Mouse (Mus musculus): ENCODE results near the gene Ubb. TPM values are rescaled to one million over a fixed set of nuclear protein-coding genes. Genes with fewer than 3 reads are reported as not detected.

Gene Ubb
- polyA plus RNA-seq, 1 experiment: 2,384 TPM

DNA sequence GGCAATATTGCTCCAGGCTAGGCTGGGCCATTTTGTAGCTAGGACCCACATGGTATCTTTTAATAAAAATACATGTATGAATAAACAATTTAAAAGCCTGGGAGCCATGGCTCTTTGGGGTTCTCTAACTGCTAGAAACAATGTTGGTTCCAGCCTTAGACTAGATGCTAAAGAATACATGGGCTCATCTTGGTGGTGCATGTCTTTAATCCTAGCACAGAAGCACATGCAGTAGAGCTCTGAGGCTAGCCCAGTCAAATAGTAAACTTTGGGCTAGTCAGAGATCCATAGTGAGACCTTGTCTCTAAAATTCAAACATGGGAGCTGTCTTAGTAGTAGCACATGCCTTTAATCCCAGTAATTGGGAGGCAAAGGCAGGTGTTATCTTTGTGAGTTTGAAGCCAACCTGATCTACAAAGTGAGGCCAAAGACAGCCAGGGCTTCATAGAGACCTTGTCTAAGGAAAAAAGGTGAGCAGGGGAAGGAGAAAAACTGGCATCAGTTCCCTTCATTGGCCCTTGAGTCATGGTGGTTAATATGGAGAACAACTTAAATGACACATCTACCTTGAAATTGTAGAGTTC, 4.1 kb downstream of the Ubb start:
- H3K4me3 ChIP-seq (ENCODE audit: control insufficient read depth, insufficient read depth, low read length): no peak overlapping the region
- H3K27me3 ChIP-seq (ENCODE audit: control insufficient read depth, insufficient read depth, low read length): no peaks in the 10 kb centered on the region
- no peak overlapping the region for H3K27ac ChIP-seq (ENCODE audit: control insufficient read depth, insufficient read depth, low read length)
- H3K4me1 ChIP-seq (replicated peaks; ENCODE audit: control insufficient read depth, insufficient read depth, low read length): peaks cover 7% of the 10 kb centered on the region
- TF ChIP-seq CTCF (IDR thresholded peaks at IDR 0.05; ENCODE audit: borderline replicate concordance, control insufficient read depth, extremely low read depth, insufficient read depth, low read length, poor library complexity): no peak
- TF ChIP-seq POLR2A (IDR thresholded peaks at IDR 0.05; ENCODE audit: control insufficient read depth, extremely low read depth, insufficient read depth, low read length, poor library complexity): no peak
- DNase-seq: no peak
- peaks cover 21% of the 10 kb centered on the region for H3K36me3 ChIP-seq (ENCODE audit: control insufficient read depth, insufficient read depth, low read length)

DNA sequence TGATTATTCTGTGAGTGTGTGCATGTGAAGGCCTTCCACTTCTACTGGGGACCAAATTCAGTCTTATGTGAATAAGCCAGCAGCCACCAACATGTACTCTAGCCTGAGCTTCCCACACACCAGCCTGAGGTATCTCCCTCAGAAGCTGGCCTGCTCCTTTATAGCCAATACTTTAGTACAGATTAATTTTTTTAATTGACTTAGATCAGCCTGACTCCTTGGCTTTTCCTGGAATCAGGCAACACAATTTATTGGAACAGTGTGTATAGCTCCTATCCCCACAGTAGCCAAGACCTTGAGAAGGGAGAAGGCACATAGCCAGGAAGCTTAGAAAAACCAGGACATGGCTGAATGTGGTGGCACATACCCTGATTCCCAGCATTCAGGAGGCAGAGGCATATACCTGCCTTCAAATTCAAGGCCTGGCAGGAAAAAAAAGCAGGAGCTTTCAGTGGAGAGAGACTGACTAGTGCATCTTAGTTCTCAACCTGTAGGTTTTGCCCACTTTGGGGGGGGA, 5.0 kb downstream of the Ubb start:
- peaks cover 12% of the 10 kb centered on the region for H3K4me1 ChIP-seq (replicated peaks; ENCODE audit: control insufficient read depth, insufficient read depth, low read length)
- H3K36me3 ChIP-seq (ENCODE audit: control insufficient read depth, insufficient read depth, low read length): peaks cover 21% of the 10 kb centered on the region
- no peaks in the 10 kb centered on the region for H3K27me3 ChIP-seq (ENCODE audit: control insufficient read depth, insufficient read depth, low read length)
- no peak overlapping the region for H3K4me3 ChIP-seq (ENCODE audit: control insufficient read depth, insufficient read depth, low read length)
- TF ChIP-seq CTCF (IDR thresholded peaks at IDR 0.05; ENCODE audit: borderline replicate concordance, control insufficient read depth, extremely low read depth, insufficient read depth, low read length, poor library complexity) (no peak), POLR2A (IDR thresholded peaks at IDR 0.05; ENCODE audit: control insufficient read depth, extremely low read depth, insufficient read depth, low read length, poor library complexity) (no peak)
- no peak overlapping the region for H3K27ac ChIP-seq (ENCODE audit: control insufficient read depth, insufficient read depth, low read length)
- DNase-seq: no peak

DNA sequence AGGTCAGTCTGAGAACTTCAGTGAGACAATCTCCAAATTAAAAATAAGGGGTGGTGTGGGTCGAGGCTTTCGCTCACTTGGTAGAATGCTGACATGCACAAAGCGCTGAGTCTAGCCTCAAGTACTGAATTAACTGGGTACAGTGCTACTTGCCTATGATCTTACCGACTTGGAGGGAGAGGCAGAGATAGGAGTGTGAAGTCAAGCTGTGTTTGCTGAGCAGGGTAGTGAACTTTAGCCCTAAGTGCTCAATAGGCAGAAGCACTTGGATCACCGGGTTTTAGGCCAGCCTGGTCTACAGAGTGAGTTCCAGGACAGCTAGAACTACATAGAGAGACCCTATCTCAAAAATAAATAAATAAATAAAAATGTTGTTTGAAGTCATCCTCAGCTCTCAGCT, 6.2 kb downstream of the Ubb start:
- Histone ChIP-seq H3K36me3 (ENCODE audit: control insufficient read depth, insufficient read depth, low read length) (peaks cover 21% of the 10 kb centered on the region), H3K27me3 (ENCODE audit: control insufficient read depth, insufficient read depth, low read length) (no peaks in the 10 kb centered on the region), H3K4me3 (ENCODE audit: control insufficient read depth, insufficient read depth, low read length) (no peak overlapping the region), H3K27ac (ENCODE audit: control insufficient read depth, insufficient read depth, low read length) (no peak overlapping the region), H3K4me1 (replicated peaks; ENCODE audit: control insufficient read depth, insufficient read depth, low read length) (peaks cover 12% of the 10 kb centered on the region)
- no peak for DNase-seq
- 84% methylated on average over 5 of the region's 5 CpGs for WGBS
- TF ChIP-seq POLR2A (IDR thresholded peaks at IDR 0.05; ENCODE audit: control insufficient read depth, extremely low read depth, insufficient read depth, low read length, poor library complexity): no peak
- no peak for TF ChIP-seq CTCF (IDR thresholded peaks at IDR 0.05; ENCODE audit: borderline replicate concordance, control insufficient read depth, extremely low read depth, insufficient read depth, low read length, poor library complexity)

DNA sequence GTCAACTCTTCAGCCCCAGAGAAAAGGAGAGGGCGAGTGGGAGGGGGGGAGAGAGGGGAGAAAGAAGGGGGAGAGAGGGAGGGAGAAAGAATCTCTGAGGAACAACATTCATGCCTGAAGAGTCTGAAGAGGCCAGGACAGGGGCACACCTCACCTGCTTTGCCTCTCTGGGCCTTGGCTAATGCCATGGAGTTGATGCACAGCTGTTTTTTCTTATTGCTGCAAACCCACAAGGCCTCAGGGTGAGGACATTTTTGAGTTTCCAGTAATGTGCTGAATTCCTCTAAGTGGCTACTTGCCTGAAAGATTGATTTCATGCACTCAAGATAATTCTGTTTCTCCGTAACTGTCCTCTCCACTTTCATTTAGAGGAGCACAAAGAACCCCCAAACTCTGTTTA, 7.2 kb downstream of the Ubb start:
- H3K4me1 ChIP-seq (replicated peaks; ENCODE audit: control insufficient read depth, insufficient read depth, low read length): peaks cover 12% of the 10 kb centered on the region
- H3K27me3 ChIP-seq (ENCODE audit: control insufficient read depth, insufficient read depth, low read length): no peaks in the 10 kb centered on the region
- TF ChIP-seq CTCF (IDR thresholded peaks at IDR 0.05; ENCODE audit: borderline replicate concordance, control insufficient read depth, extremely low read depth, insufficient read depth, low read length, poor library complexity): no peak
- TF ChIP-seq POLR2A (IDR thresholded peaks at IDR 0.05; ENCODE audit: control insufficient read depth, extremely low read depth, insufficient read depth, low read length, poor library complexity): no peak
- peaks cover 20% of the 10 kb centered on the region for H3K36me3 ChIP-seq (ENCODE audit: control insufficient read depth, insufficient read depth, low read length)
- no peak for DNase-seq
- WGBS: 87% methylated on average over 2 of the region's 2 CpGs
- no peak overlapping the region for H3K27ac ChIP-seq (ENCODE audit: control insufficient read depth, insufficient read depth, low read length)
- H3K4me3 ChIP-seq (ENCODE audit: control insufficient read depth, insufficient read depth, low read length): no peak overlapping the region

DNA sequence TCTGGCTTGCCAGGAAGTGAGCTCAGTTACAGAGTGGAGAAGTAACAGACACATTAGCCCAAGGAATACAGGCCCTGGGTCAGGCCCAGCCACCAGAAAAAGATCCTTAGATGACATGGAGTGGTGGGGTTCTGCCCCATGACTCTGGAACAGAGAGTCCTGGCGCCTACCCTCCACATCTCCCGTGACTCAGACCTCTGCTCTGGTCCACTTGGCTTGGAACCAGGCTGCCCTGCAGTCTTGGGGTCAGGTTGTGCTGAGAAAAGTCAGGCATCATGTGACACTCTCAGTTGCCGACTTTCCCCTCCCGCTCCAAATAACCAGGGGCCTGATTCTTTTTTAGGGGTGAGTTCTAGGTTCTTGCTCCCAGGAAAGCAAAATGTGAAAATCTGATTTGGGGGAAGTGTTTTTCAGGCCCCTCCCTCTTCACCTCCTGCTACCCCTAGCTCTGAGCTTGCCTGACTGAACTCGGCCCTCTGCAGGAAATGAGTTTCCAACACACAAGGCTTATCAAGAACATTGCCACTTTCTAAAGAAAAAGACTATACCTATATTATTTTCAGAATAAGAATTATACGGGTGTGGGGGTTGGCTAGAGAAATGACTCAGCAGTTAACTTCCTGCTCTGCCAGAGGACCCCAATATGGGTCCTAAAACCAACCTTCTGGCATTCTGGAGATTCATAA, 8.1 kb downstream of the Ubb start:
- H3K27me3 ChIP-seq (ENCODE audit: control insufficient read depth, insufficient read depth, low read length): no peaks in the 10 kb centered on the region
- peaks cover 12% of the 10 kb centered on the region for H3K4me1 ChIP-seq (replicated peaks; ENCODE audit: control insufficient read depth, insufficient read depth, low read length)
- TF ChIP-seq CTCF (IDR thresholded peaks at IDR 0.05; ENCODE audit: borderline replicate concordance, control insufficient read depth, extremely low read depth, insufficient read depth, low read length, poor library complexity) (no peak), POLR2A (IDR thresholded peaks at IDR 0.05; ENCODE audit: control insufficient read depth, extremely low read depth, insufficient read depth, low read length, poor library complexity) (no peak)
- 31% methylated on average over 6 of the region's 6 CpGs for WGBS
- H3K36me3 ChIP-seq (ENCODE audit: control insufficient read depth, insufficient read depth, low read length): peaks cover 10% of the 10 kb centered on the region
- DNase-seq: no peak
- no peak overlapping the region for H3K4me3 ChIP-seq (ENCODE audit: control insufficient read depth, insufficient read depth, low read length)
- peak overlapping the region; percentile 25; the same call in 1 of the 2 replicates for H3K27ac ChIP-seq (ENCODE audit: control insufficient read depth, insufficient read depth, low read length)

DNA sequence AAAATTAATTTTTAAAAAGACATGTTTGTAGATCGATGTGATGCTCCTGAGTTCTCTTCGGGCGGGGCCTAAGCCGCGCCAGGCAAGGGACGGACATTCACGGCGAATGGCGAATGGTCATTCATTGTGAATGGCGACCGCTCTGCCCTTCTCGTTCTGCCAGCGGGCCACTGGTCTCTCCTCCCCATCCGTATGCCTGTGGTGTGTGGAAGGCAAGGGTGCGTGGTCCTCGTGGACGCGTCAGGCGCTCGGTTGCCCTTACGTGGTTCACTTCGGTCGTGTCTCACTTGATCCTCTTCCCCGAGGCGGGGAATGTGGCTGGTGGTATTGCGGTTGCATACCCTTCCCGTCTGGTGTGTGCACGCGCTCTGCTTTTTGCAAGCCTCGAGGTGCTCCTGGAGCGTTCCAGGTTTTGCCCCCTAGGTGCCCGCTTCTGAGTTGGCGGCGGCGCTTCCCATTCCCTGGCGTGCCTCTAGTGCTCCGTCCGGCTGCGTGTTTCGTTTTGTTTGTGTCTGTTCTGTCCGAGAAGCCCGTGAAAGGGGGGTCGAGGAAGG, 9.6 kb downstream of the Ubb start:
- no peaks in the 10 kb centered on the region; the same call in 1 of the 2 replicates for H3K36me3 ChIP-seq (ENCODE audit: control insufficient read depth, insufficient read depth, low read length)
- no peaks in the 10 kb centered on the region for H3K27me3 ChIP-seq (ENCODE audit: control insufficient read depth, insufficient read depth, low read length)
- H3K27ac ChIP-seq (ENCODE audit: control insufficient read depth, insufficient read depth, low read length): no peak overlapping the region
- H3K4me3 ChIP-seq (ENCODE audit: control insufficient read depth, insufficient read depth, low read length): peak overlapping the region; percentile 11; the same call in 1 of the 2 replicates
- H3K4me1 ChIP-seq (replicated peaks; ENCODE audit: control insufficient read depth, insufficient read depth, low read length): peaks cover 12% of the 10 kb centered on the region
- TF ChIP-seq POLR2A (IDR thresholded peaks at IDR 0.05; ENCODE audit: control insufficient read depth, extremely low read depth, insufficient read depth, low read length, poor library complexity) (no peak), CTCF (IDR thresholded peaks at IDR 0.05; ENCODE audit: borderline replicate concordance, control insufficient read depth, extremely low read depth, insufficient read depth, low read length, poor library complexity) (no peak)
- WGBS: 62% methylated on average over 43 of the region's 43 CpGs
- no peak for DNase-seq
